Mouse (Mus musculus) liver, embryonic 11.5 days (tissue): ENCODE measurements around the gene Rps6ka5. TPM values are rescaled to one million over a fixed set of nuclear protein-coding genes. Genes with fewer than 3 reads are reported as not detected.

ENCODE experiments used
- ATAC-seq: fragments of 200-750 bp; cut with Nextera tagmentation; replicated peaks from 2 replicates; pipeline ENCODE4 v1.8.0; 2017; ENCODE audit warnings: moderate number of reproducible peaks, mild to moderate bottlenecking, moderate TSS enrichment, moderate library complexity; ENCODE audit not compliant: low FRiP score
- DNase-seq: peaks from one replicate; pipeline ENCODE4 v3.0.0-alpha.2; 2017; ENCODE audit warnings: low spot score
- H3K27ac ChIP-seq: fragments of 300-500 bp; sonication (generic); 2 replicates; pipeline ENCODE4 v1.5.1; 2014; ENCODE audit warnings: mild to moderate bottlenecking, low read depth, low read length, control low read depth
- H3K27me3 ChIP-seq: fragments of 300-500 bp; sonication (generic); replicated peaks from 2 replicates; pipeline ENCODE4 v1.6.1; 2014; ENCODE audit warnings: low read length, mixed read lengths; ENCODE audit not compliant: control insufficient read depth, insufficient read depth
- H3K36me3 ChIP-seq: fragments of 300-500 bp; sonication (generic); 2 replicates; pipeline ENCODE4 v1.6.1; 2014; ENCODE audit warnings: mild to moderate bottlenecking, low read length, moderate library complexity, mixed read lengths; ENCODE audit not compliant: control insufficient read depth, insufficient read depth
- H3K4me1 ChIP-seq: fragments of 300-500 bp; sonication (generic); replicated peaks from 2 replicates; pipeline ENCODE4 v1.6.1; 2014; ENCODE audit warnings: low read length, mixed read lengths; ENCODE audit not compliant: control insufficient read depth, insufficient read depth
- H3K4me2 ChIP-seq: fragments of 300-500 bp; sonication (generic); 2 replicates; pipeline ENCODE4 v1.6.1; 2014; ENCODE audit warnings: mild to moderate bottlenecking, control low read depth, moderate library complexity
- H3K4me3 ChIP-seq: fragments of 300-500 bp; sonication (generic); 2 replicates; pipeline ENCODE4 v1.5.1; 2014; ENCODE audit warnings: low read depth, low read length, control low read depth
- H3K9ac ChIP-seq: fragments of 300-500 bp; sonication (generic); 2 replicates; pipeline ENCODE4 v1.6.1; 2014; ENCODE audit warnings: low read depth, low read length, control low read depth
- H3K9me3 ChIP-seq: fragments of 300-500 bp; sonication (generic); 2 replicates; pipeline ENCODE4 v1.6.1; 2016; ENCODE audit warnings: low read length, inconsistent platforms, mixed read lengths; ENCODE audit not compliant: control insufficient read depth
- WGBS: fragments of 180-500 bp; shearing (Covaris S2); extraction: QIAGEN DNeasy Blood & Tissue Kit; methylation state at CpG from one replicate; pipeline ENCODE4 v1.1.7; 2014; 5-methylcytosine and 5-hydroxymethylcytosine counted together
- polyA plus RNA-seq: library from polyadenylated mRNA; unstranded; fragments of >200 nt; fragmentation: Nextera tagmentation; extraction: Ambion mirVana; gene quantifications from 2 replicates; pipeline ENCODE4 v1.2.1, GENCODE M21; 2014

Gene Rps6ka5
- polyA plus RNA-seq, 1 experiment from 2014 or later, result 2.5 TPM

- H3K9ac ChIP-seq, result no peak overlapping the region
- no peak for ATAC-seq
These were observed 34.6 kb downstream of the Rps6ka5 start for GRCm38 (mm10) chr12:100692208-100692607.

GRCm38 (mm10) chr12:100690444-100690843, 36.3 kb downstream of the Rps6ka5 start:
- no peak overlapping the region for H3K4me2 ChIP-seq
- H3K27me3 ChIP-seq, result no peaks in the 10 kb centered on the region
- no peak overlapping the region for H3K4me3 ChIP-seq
- no peaks in the 10 kb centered on the region for H3K36me3 ChIP-seq
- H3K9ac ChIP-seq, result no peak overlapping the region
- no peaks in the 10 kb centered on the region for H3K9me3 ChIP-seq
- H3K4me1 ChIP-seq, result peaks cover 4% of the 10 kb centered on the region; the same call in 1 of the 2 replicates
- DNase-seq (no peak), ATAC-seq (no peak)
- 88% methylated on average over 5 of the region's 5 CpGs for WGBS
- H3K27ac ChIP-seq, result no peak overlapping the region

More at GRCm38 (mm10) chr12:100692208-100692607, 34.6 kb downstream of the Rps6ka5 start:
- WGBS, result 68% methylated on average over 3 of the region's 3 CpGs
- Histone ChIP-seq H3K4me1 (peaks cover 4% of the 10 kb centered on the region; the same call in 1 of the 2 replicates), H3K27ac (no peak overlapping the region), H3K36me3 (no peaks in the 10 kb centered on the region), H3K27me3 (no peaks in the 10 kb centered on the region), H3K9me3 (no peaks in the 10 kb centered on the region), H3K4me3 (no peak overlapping the region), H3K4me2 (no peak overlapping the region)
- DNase-seq, result no peak

- no peaks in the 10 kb centered on the region for H3K9me3 ChIP-seq
- no peak overlapping the region; the same call in 1 of the 2 replicates for H3K27ac ChIP-seq
- H3K4me3 ChIP-seq, result no peak overlapping the region
- peak; percentile 82 for ATAC-seq
- no peaks in the 10 kb centered on the region for H3K27me3 ChIP-seq
- peaks cover 4% of the 10 kb centered on the region; the same call in 1 of the 2 replicates for H3K4me1 ChIP-seq
- H3K9ac ChIP-seq, result no peak overlapping the region
- H3K36me3 ChIP-seq, result no peaks in the 10 kb centered on the region
- H3K4me2 ChIP-seq, result no peak overlapping the region
- DNase-seq, result no peak
These were observed 38.6 kb downstream of the Rps6ka5 start for GRCm38 (mm10) chr12:100688177-100688576.

- peaks cover 4% of the 10 kb centered on the region; the same call in 1 of the 2 replicates for H3K4me1 ChIP-seq
- H3K27me3 ChIP-seq, result no peaks in the 10 kb centered on the region
- 81% methylated on average over 2 of the region's 2 CpGs for WGBS
- no peak overlapping the region for H3K4me2 ChIP-seq
- ATAC-seq, result no peak
- no peak overlapping the region for H3K27ac ChIP-seq
- H3K9me3 ChIP-seq, result no peaks in the 10 kb centered on the region
- no peak overlapping the region for H3K9ac ChIP-seq
- H3K4me3 ChIP-seq, result no peak overlapping the region
- no peaks in the 10 kb centered on the region for H3K36me3 ChIP-seq
- no peak for DNase-seq
These were observed 39.8 kb downstream of the Rps6ka5 start for GRCm38 (mm10) chr12:100687001-100687400.

- H3K9me3 ChIP-seq, result no peaks in the 10 kb centered on the region
- DNase-seq (no peak), ATAC-seq (no peak; the same call in 1 of the 2 replicates)
- H3K4me3 ChIP-seq, result no peak overlapping the region
- H3K9ac ChIP-seq, result no peak overlapping the region
- no peaks in the 10 kb centered on the region for H3K27me3 ChIP-seq
- H3K36me3 ChIP-seq, result no peaks in the 10 kb centered on the region
- WGBS, result 57% methylated on average over 7 of the region's 7 CpGs
- H3K4me2 ChIP-seq, result no peak overlapping the region
- no peak overlapping the region for H3K27ac ChIP-seq
- peaks cover 3% of the 10 kb centered on the region; the same call in 1 of the 2 replicates for H3K4me1 ChIP-seq
These were observed 45.0 kb downstream of the Rps6ka5 start for GRCm38 (mm10) chr12:100681752-100682151.

- no peaks in the 10 kb centered on the region for H3K9me3 ChIP-seq
- no peak for DNase-seq
- no peaks in the 10 kb centered on the region for H3K27me3 ChIP-seq
- no peak for ATAC-seq
- H3K4me2 ChIP-seq, result no peak overlapping the region
- 43% methylated on average over 1 of the region's 1 CpGs for WGBS
- H3K27ac ChIP-seq, result no peak overlapping the region
- H3K36me3 ChIP-seq, result no peaks in the 10 kb centered on the region
- peaks cover 3% of the 10 kb centered on the region; the same call in 1 of the 2 replicates for H3K4me1 ChIP-seq
- no peak overlapping the region for H3K4me3 ChIP-seq
- H3K9ac ChIP-seq, result no peak overlapping the region
These were observed 45.5 kb downstream of the Rps6ka5 start for GRCm38 (mm10) chr12:100681241-100681640.

GRCm38 (mm10) chr12:100680676-100681075, 46.1 kb downstream of the Rps6ka5 start:
- Histone ChIP-seq H3K36me3 (no peaks in the 10 kb centered on the region), H3K27ac (no peak overlapping the region), H3K9me3 (no peaks in the 10 kb centered on the region), H3K4me3 (no peak overlapping the region), H3K4me1 (peaks cover 3% of the 10 kb centered on the region; the same call in 1 of the 2 replicates), H3K4me2 (no peak overlapping the region), H3K9ac (no peak overlapping the region), H3K27me3 (no peaks in the 10 kb centered on the region)
- ATAC-seq (no peak), DNase-seq (no peak)
- WGBS, result 81% methylated on average over 5 of the region's 5 CpGs

GRCm38 (mm10) chr12:100670647-100671199, 56.1 kb downstream of the Rps6ka5 start:
- DNase-seq, result no peak
- Histone ChIP-seq H3K36me3 (no peaks in the 10 kb centered on the region), H3K9ac (no peak overlapping the region), H3K4me2 (no peak overlapping the region), H3K4me1 (peaks cover 6% of the 10 kb centered on the region; the same call in 1 of the 2 replicates), H3K4me3 (no peak overlapping the region), H3K9me3 (no peaks in the 10 kb centered on the region), H3K27me3 (no peaks in the 10 kb centered on the region), H3K27ac (peak overlapping the region; percentile 42; the same call in 1 of the 2 replicates)
- ATAC-seq, result peak; percentile 72
- 58% methylated on average over 2 of the region's 2 CpGs for WGBS

GRCm38 (mm10) chr12:100665294-100665693, 61.5 kb downstream of the Rps6ka5 start:
- H3K36me3 ChIP-seq, result no peaks in the 10 kb centered on the region
- no peaks in the 10 kb centered on the region for H3K9me3 ChIP-seq
- WGBS, result 84% methylated on average over 4 of the region's 4 CpGs
- ATAC-seq, result no peak
- DNase-seq, result no peak
- no peak overlapping the region for H3K27ac ChIP-seq
- H3K9ac ChIP-seq, result no peak overlapping the region
- H3K4me2 ChIP-seq, result no peak overlapping the region
- H3K27me3 ChIP-seq, result no peaks in the 10 kb centered on the region
- no peak overlapping the region for H3K4me3 ChIP-seq
- peaks cover 5% of the 10 kb centered on the region; the same call in 1 of the 2 replicates for H3K4me1 ChIP-seq
